Mouse (Mus musculus) embryo, embryonic 10 days (tissue): ENCODE data around the gene Rasgef1c.
A peak's percentile ranks its signal among the peaks of the same experiment; 100 is the strongest.

Source experiments
- DNase-seq: peaks from one replicate; pipeline ENCODE4 v3.0.0-alpha.2; 2015; ENCODE audit warnings: low spot score

Gene Rasgef1c

GRCm38 (mm10) chr11:50025721-50026520, 124.3 kb downstream of the Rasgef1c start:
- peak; percentile 18 for DNase-seq

DNA sequence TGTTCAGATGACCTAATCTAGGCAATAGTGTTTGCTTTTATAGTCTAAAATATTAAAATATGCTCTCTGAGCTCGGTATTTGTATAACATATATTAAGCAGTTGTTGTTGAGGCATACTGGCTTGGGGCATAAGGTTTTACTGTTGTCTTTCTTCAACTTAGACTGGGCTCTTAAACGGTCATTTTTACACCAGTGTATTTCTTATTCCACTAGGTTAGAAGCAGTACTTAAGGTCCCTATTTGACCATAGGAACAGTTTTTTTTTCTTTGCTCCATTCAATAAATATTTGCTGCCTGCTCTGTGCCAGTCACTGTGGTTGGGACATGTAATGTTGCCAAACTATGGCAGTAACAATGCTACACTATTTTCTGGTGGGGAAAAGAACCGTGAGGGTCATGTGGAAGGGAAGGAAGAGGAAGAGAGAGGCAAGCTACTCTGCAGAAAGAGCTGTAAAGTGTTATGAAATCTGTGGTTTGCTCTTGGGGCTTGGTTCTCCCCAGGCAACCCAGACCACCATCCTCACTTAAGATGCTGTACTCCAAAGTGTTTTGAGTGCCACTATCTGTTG, 125.0 kb downstream of the Rasgef1c start:
- no peak for DNase-seq

GRCm38 (mm10) chr11:50028416-50028815, 126.8 kb downstream of the Rasgef1c start:
- peak; percentile 25 for DNase-seq
